Mouse (Mus musculus): Measurements from ENCODE around the gene Psmb10.

GRCm38 (mm10) chr8:105889756-105890465 lies 48.3 kb downstream of the Psmb10 start:
- no peak for TF ChIP-seq CTCF (IDR thresholded peaks at IDR 0.05; ENCODE audit: control insufficient read depth, insufficient read depth, low read length)
- no peak for TF ChIP-seq POLR2A (IDR thresholded peaks at IDR 0.05; ENCODE audit: borderline replicate concordance, control insufficient read depth, low read depth, low read length)
